Mouse (Mus musculus) forebrain, embryonic 15.5 days (tissue): ENCODE results near the gene Sik2. TPM values are rescaled to one million over a fixed set of nuclear protein-coding genes. Genes with fewer than 3 reads are reported as not detected.

Experiments used
- ATAC-seq: fragments of 200-750 bp; cut with Nextera tagmentation; replicated peaks from 2 replicates; pipeline ENCODE4 v1.8.0; 2017; ENCODE audit warnings: mild to moderate bottlenecking, moderate TSS enrichment, moderate library complexity
- H3K27ac ChIP-seq: fragments of 300-500 bp; sonication (generic); replicated peaks from 2 replicates; pipeline ENCODE4 v1.5.1; 2015; ENCODE audit warnings: mild to moderate bottlenecking, inconsistent platforms
- H3K27me3 ChIP-seq: fragments of 300-500 bp; sonication (generic); 2 replicates; pipeline ENCODE4 v1.6.1; 2015; ENCODE audit warnings: inconsistent platforms
- H3K36me3 ChIP-seq: fragments of 300-500 bp; sonication (generic); 2 replicates; pipeline ENCODE4 v1.6.1; 2015; ENCODE audit warnings: mild to moderate bottlenecking, inconsistent platforms
- H3K4me1 ChIP-seq: fragments of 300-500 bp; sonication (generic); 2 replicates; pipeline ENCODE4 v1.6.1; 2015; ENCODE audit warnings: inconsistent platforms
- H3K4me2 ChIP-seq: fragments of 300-500 bp; sonication (generic); replicated peaks from 2 replicates; pipeline ENCODE4 v1.6.1; 2015; ENCODE audit warnings: mild to moderate bottlenecking, inconsistent platforms
- H3K4me3 ChIP-seq: fragments of 300-500 bp; sonication (generic); 2 replicates; pipeline ENCODE4 v1.5.1; 2015; ENCODE audit warnings: mild to moderate bottlenecking, inconsistent platforms
- H3K9ac ChIP-seq: fragments of 300-500 bp; sonication (generic); replicated peaks from 2 replicates; pipeline ENCODE4 v1.6.1; 2015; ENCODE audit warnings: mild to moderate bottlenecking, inconsistent platforms
- H3K9me3 ChIP-seq: fragments of 300-500 bp; sonication (generic); 2 replicates; pipeline ENCODE4 v1.6.1; 2016; ENCODE audit warnings: inconsistent platforms
- WGBS: fragments of 180-500 bp; shearing (Covaris S2); methylation state at CpG from one replicate; pipeline ENCODE4 v1.1.7; 2015; ENCODE audit warnings: mixed read lengths; 5-methylcytosine and 5-hydroxymethylcytosine counted together
- polyA plus RNA-seq: library from polyadenylated mRNA; unstranded; fragments of >200 nt; fragmentation: Nextera tagmentation; extraction: Ambion mirVana; gene quantifications from 2 replicates; pipeline ENCODE4 v1.2.1, GENCODE M21; 2015

The Sik2 gene
- 19.5 and 21.2 TPM in 2 replicates for polyA plus RNA-seq

DNA sequence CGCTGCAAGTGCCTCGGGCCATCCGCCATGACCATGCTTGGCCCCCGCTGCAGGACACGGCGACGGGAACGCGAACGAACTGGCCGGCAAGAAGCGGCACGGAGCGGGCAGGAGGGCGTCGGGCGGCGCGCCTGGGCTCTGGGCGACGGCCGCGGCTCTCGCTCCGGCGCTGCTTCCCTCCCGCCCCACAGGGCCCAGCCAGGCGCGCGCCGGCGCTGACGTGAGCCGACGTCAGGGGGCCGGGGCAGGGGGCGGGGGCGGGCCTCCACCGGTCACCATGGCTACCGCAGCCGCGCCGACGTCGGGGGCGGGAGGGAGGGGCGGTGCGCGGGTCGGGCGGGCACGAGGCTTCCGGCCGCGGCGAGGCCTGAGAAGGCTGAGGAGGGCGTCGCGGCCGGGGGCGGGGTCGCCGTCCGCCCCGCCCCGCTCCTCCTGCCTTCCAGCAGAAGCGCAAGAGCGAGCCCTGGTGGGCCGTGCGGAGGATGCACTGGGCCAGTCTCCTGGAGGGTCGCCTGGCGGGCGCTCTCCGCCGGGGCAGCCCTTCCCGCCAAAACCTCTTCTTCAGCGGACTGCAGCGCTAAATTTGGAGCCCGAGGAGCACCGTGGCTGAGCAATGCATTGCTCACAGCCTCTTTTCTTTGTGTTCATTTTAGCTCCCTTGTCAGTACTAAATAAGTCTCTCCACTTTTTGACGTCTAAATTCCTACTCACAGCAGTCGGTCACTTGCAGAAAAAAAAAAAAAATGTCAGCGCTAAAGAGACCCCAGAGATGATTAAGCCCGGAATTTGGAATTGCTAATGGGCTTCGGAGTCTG, at the start of gene Sik2:
Gene Sik2 (minus strand): TSS at position 233 of the 815 bp plus-strand sequence.
- Histone ChIP-seq H3K27ac (peak within 1 kb of the TSS; percentile 83), H3K4me1 (peaks cover 21% of the 10 kb centered on the region), H3K9ac (peak within 1 kb of the TSS; percentile 80), H3K4me2 (peak within 1 kb of the TSS; percentile 79), H3K36me3 (no peaks in the 10 kb centered on the region), H3K27me3 (no peaks in the 10 kb centered on the region), H3K9me3 (no peaks in the 10 kb centered on the region), H3K4me3 (peak within 1 kb of the TSS; percentile 94)
- ATAC-seq: peak; percentile 98
- WGBS: under 1% methylated on average over 77 of the region's 85 CpGs

DNA sequence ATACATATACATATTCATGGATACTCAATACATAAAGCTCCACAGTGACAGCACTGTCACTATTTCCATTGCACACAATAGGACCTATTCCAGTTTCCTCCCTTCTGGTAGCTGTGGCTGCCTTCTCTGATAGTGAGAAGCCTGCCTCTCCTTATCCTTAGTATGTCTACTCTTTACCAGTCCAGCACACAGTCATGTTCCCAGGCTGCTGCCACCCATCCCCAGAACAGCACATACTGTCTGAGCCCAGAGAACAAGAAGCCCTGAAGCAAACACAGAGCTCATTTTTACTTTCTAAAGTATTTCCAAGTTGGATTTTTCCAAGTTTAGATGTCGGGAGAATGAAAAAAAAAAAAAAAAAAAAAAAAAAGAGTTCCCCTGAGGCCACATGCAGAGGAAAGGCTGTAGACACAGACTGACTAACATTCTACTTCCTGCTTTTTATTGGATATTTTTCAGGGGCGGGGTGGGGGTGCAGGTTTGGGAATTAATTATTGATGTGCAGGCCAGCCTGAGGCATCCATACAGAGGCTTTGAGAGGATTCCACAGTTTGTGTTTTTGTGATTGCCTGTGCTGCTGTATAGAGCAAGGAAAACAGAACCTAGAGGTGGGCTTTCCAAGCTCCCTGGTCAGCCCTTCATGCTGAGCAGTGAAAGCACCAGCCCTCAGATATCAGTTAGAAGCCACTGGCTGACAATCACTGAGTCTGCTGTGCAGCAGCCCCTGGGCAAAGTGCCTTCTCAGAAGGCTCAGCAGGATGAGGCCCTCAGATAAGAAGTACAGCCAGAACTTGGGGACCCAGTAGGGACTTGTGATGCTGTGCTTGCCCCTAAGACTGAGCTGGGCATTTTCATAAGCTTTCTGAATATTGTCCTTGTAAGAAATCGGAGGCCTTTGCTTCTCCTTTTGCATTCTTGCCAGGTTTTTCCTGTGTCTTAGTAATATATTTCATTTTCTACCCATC, 47.8 kb upstream of the Sik2 start:
- no peaks in the 10 kb centered on the region for H3K4me1 ChIP-seq
- no peak for ATAC-seq
- no peaks in the 10 kb centered on the region for H3K27me3 ChIP-seq
- no peaks in the 10 kb centered on the region for H3K36me3 ChIP-seq
- WGBS: 72% methylated on average over 3 of the region's 3 CpGs
- no peak overlapping the region for H3K4me3 ChIP-seq
- no peak overlapping the region for H3K4me2 ChIP-seq
- no peak overlapping the region for H3K27ac ChIP-seq
- H3K9ac ChIP-seq: no peak overlapping the region
- no peaks in the 10 kb centered on the region for H3K9me3 ChIP-seq

DNA sequence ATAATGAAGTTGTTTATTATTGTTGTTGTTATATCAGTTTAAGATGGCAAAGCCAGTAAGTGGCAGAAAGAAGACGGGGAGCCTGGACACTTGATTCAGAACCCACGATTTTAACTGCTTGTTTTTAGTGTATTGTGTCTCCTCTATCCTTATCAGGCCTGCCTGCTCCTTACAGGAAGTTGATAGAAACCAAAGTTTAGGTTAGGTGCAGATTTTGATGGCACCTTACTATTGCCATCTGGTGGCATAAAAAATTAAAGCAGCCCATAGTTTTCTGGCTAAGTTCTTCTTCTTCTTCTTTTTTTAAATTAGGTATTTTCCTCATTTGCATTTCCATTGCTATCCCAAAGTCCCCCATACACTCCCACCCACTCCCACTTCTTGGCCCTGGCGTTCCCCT, 43.3 kb upstream of the Sik2 start:
- no peak overlapping the region for H3K27ac ChIP-seq
- no peaks in the 10 kb centered on the region for H3K4me1 ChIP-seq
- no peak overlapping the region for H3K9ac ChIP-seq
- no peak for ATAC-seq
- no peaks in the 10 kb centered on the region for H3K27me3 ChIP-seq
- H3K4me2 ChIP-seq: no peak overlapping the region
- H3K9me3 ChIP-seq: no peaks in the 10 kb centered on the region
- 78% methylated on average over 3 of the region's 3 CpGs for WGBS
- H3K4me3 ChIP-seq: no peak overlapping the region
- no peaks in the 10 kb centered on the region for H3K36me3 ChIP-seq

DNA sequence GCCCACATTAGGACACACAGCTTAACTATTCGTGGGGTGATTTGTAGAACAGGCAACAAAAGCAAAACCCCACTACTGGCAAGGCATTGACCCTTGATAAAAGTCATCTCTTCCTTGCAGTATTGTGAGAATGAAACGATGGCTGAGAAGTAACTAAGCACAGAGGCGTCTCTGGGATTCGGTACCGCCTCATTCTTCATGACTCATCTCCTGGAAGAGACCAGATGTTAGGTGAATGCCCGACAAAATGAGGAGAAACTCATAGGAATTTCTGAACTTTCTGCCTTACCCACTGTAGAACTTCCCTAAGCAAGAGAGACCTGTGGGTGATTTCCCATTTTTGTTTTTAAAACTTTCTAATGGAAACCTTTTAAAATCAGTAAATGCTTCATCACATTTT, 33.3 kb upstream of the Sik2 start:
- WGBS: 89% methylated on average over 6 of the region's 6 CpGs
- no peaks in the 10 kb centered on the region for H3K36me3 ChIP-seq

DNA sequence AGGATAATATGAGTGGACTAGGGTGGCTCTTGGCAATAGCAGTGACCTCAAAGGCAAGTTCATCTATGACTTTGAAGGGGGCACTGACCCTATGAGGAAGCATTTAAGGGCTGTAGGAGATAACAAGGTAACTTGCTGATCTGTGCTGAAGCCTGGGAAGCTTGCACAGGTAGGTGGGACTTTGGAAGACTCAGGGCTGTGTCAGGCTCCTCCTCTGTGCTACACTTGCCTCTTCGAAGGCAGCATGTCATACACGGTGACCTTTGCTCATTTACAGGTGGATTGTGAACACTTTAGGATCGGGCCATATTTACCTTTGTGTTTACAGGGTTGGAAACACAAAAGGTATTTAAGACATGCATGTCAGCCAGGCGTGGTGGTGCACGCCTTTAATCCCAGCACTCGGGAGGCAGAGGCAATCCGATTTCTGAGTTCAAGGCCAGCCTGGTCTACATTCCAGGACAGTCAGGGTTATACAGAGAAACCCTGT, 32.7 kb upstream of the Sik2 start:
- H3K4me3 ChIP-seq: no peak overlapping the region
- 89% methylated on average over 7 of the region's 7 CpGs for WGBS
- ATAC-seq: no peak
- no peak overlapping the region for H3K4me2 ChIP-seq
- no peaks in the 10 kb centered on the region for H3K27me3 ChIP-seq
- H3K27ac ChIP-seq: no peak overlapping the region
- no peak overlapping the region for H3K9ac ChIP-seq
- H3K36me3 ChIP-seq: no peaks in the 10 kb centered on the region
- no peaks in the 10 kb centered on the region for H3K9me3 ChIP-seq
- no peaks in the 10 kb centered on the region for H3K4me1 ChIP-seq

More for the DNA sequence above, 33.3 kb upstream of the Sik2 start:
- H3K9ac ChIP-seq: no peak overlapping the region
- no peak overlapping the region for H3K4me2 ChIP-seq
- no peaks in the 10 kb centered on the region for H3K9me3 ChIP-seq
- ATAC-seq: no peak
- no peak overlapping the region for H3K4me3 ChIP-seq
- H3K27ac ChIP-seq: no peak overlapping the region
- no peaks in the 10 kb centered on the region for H3K27me3 ChIP-seq
- no peaks in the 10 kb centered on the region for H3K4me1 ChIP-seq

DNA sequence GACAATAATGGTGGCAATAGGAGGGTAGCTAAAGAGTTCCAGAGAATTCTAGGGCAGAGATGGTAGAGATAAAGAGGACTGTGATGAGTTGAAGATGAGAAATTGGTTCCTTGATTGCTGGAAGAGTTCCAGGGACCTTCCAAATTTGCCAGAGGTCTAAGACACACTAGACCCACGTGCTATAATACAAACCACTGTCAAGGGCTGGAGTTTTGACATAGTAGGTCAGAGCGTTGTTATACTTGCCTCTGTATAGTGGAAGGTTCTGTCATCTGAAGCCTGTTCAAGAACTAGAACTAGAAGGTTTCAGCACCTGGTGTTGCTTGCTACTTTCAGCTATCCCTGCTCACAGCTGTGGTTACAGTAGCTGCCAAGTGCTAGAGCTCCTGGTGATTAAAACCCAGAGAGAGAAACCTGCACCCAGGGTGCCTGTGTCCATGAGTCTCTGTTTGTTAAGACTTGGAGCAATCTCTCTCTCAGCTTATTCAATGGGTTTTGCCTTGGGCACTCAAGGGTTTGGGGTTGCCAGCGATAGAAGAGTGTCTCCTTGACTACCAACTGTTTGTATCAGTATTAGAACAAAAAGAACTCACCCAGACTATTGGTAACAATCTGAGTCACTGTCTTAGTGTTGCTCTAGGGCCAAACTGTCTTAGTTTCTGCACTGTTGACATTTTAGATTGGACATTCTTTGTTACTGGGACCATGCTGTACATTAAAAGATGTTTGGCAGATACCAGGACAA, 24.1 kb upstream of the Sik2 start:
- H3K9me3 ChIP-seq: no peaks in the 10 kb centered on the region
- H3K4me3 ChIP-seq: no peak overlapping the region
- H3K27ac ChIP-seq: no peak overlapping the region
- H3K27me3 ChIP-seq: no peaks in the 10 kb centered on the region
- H3K4me1 ChIP-seq: no peaks in the 10 kb centered on the region
- 73% methylated on average over 3 of the region's 3 CpGs for WGBS
- H3K4me2 ChIP-seq: no peak overlapping the region
- H3K9ac ChIP-seq: no peak overlapping the region
- H3K36me3 ChIP-seq: no peaks in the 10 kb centered on the region
- ATAC-seq: no peak

DNA sequence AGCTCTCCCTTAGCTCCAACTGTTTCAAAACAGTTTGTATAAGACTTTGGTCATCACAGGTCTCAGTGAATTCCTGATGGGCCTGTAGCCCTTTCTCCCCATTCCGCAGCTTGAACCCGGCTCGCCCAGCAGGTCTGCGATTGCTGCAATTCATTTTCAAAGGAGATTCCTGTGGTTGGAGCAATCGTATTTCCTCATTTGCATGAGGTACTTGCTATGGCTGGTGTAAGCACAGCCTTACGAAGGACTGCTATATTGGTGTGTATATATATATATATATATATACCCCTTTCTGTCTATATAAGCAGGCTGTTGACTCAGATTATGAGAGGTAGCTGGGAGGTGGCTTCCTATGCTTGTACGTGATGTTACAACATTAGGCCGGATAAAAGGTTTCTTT, 23.4 kb upstream of the Sik2 start:
- H3K27ac ChIP-seq: no peak overlapping the region
- WGBS: 74% methylated on average over 8 of the region's 8 CpGs
- H3K4me3 ChIP-seq: no peak overlapping the region
- no peaks in the 10 kb centered on the region for H3K36me3 ChIP-seq
- H3K9me3 ChIP-seq: no peaks in the 10 kb centered on the region
- H3K4me1 ChIP-seq: no peaks in the 10 kb centered on the region
- no peak overlapping the region for H3K4me2 ChIP-seq
- no peak overlapping the region for H3K9ac ChIP-seq
- ATAC-seq: no peak
- H3K27me3 ChIP-seq: no peaks in the 10 kb centered on the region

DNA sequence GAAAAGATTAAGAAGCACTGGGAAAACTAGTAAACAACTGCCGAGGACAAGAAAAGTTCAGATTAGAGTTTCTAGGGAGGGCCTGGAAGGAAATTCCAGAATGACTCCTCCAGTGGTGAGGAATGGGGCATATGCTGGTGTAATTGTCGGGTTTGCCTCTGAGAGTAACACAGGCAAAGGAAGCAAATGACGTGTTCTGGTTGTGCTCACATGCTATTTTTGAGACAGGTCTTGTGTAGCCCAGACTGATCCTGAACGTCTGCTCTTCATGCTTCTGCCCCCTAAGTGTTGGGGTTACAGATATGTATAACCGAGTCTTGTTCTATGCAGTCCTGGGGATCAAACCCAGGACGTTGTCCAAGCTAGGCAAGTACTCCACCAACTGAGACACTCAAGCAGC, 22.7 kb upstream of the Sik2 start:
- H3K27me3 ChIP-seq: no peaks in the 10 kb centered on the region
- no peak overlapping the region for H3K27ac ChIP-seq
- H3K9ac ChIP-seq: no peak overlapping the region
- no peak for ATAC-seq
- H3K4me3 ChIP-seq: no peak overlapping the region
- no peak overlapping the region for H3K4me2 ChIP-seq
- WGBS: 79% methylated on average over 6 of the region's 6 CpGs
- H3K9me3 ChIP-seq: no peaks in the 10 kb centered on the region
- no peaks in the 10 kb centered on the region for H3K36me3 ChIP-seq
- H3K4me1 ChIP-seq: no peaks in the 10 kb centered on the region

DNA sequence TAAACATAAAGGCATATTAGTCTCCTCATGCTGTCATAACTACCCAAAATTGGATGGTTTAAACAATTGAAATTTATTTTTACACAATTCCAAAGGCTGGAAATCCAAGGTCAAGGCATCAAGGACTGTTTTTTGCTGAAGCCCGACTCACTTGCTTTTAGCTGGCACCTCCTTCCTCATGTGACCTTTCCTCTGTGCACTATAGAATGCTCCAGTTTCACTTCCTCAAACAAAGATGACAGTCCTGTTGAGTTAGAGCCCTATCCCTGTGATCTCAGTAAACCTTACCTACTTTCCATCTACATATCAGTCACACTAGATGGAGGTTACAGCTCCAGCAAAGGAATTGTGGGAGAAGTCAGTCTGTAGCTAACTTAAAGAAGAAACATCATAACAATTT, 21.3 kb upstream of the Sik2 start:
- ATAC-seq: no peak
- Histone ChIP-seq H3K4me1 (no peaks in the 10 kb centered on the region), H3K27ac (no peak overlapping the region), H3K4me2 (no peak overlapping the region), H3K4me3 (no peak overlapping the region), H3K36me3 (no peaks in the 10 kb centered on the region), H3K9me3 (no peaks in the 10 kb centered on the region), H3K27me3 (no peaks in the 10 kb centered on the region), H3K9ac (no peak overlapping the region)
- 72% methylated on average over 1 of the region's 1 CpGs for WGBS

DNA sequence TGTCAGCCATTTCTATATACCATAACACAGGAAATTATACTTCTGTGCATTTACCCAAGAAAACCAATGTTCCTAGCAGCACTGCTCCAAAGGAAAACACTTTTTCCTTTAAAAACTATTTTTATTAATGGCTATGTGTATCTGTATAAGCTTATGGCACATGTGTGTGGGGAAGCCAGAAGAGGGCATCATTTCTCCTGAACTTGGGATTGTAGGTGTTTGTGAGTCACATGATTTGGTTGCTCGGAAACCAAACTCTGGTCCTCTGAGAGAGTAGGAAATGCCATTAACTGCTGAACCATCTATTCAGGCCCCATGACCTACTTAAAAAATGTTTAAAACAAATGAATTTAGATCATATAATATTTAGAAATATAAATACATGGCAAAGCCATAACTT, 18.1 kb upstream of the Sik2 start:
- H3K27me3 ChIP-seq: no peaks in the 10 kb centered on the region
- no peak overlapping the region for H3K9ac ChIP-seq
- H3K4me1 ChIP-seq: no peaks in the 10 kb centered on the region
- WGBS: 88% methylated on average over 1 of the region's 1 CpGs
- no peaks in the 10 kb centered on the region for H3K9me3 ChIP-seq
- no peak overlapping the region for H3K27ac ChIP-seq
- no peak overlapping the region for H3K4me2 ChIP-seq
- H3K4me3 ChIP-seq: no peak overlapping the region
- ATAC-seq: no peak
- no peaks in the 10 kb centered on the region for H3K36me3 ChIP-seq

DNA sequence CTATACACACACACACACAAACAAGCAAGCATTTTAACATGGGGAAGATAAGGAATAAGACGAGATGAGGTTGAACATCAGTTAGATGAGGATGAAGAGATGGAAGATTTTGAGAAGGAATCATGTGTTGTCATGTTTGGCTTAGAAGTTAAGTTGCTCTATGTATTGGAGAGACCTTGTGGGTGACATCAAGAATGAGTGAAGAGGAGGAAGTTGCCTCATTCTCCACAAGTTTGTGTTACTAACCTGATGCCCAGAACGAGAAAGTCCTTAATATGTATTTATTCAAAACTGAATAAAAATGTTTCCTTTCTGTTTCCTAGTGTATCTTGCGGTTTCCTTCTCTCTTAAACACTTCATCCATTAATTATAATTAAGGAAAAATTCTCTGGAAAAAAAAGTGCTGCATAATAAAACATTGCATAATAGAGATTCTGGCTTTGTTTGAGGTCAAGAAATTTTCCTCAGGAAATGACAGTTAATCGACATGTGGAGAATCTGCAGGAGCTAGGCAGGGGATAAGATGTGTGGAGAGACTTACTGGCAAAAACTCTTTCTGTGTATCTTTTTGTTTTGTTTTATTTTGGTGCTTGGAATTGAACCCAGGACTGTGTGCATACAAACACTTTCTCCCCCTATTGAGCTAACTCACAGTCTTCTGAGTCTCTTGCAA, 12.4 kb upstream of the Sik2 start:
- Histone ChIP-seq H3K4me3 (no peak overlapping the region), H3K4me2 (no peak overlapping the region), H3K9ac (no peak overlapping the region), H3K27me3 (no peaks in the 10 kb centered on the region), H3K27ac (no peak overlapping the region), H3K9me3 (no peaks in the 10 kb centered on the region), H3K36me3 (no peaks in the 10 kb centered on the region), H3K4me1 (no peaks in the 10 kb centered on the region)
- WGBS: 94% methylated on average over 4 of the region's 4 CpGs
- no peak for ATAC-seq
